Mouse (Mus musculus): ENCODE results near the gene Itpr2. TPM values are rescaled to one million over a fixed set of nuclear protein-coding genes. Genes with fewer than 3 reads are reported as not detected.

Itpr2 gene
- total RNA-seq, 2 experiments from 2014 or later: 11.9 to 17.1 TPM

DNA sequence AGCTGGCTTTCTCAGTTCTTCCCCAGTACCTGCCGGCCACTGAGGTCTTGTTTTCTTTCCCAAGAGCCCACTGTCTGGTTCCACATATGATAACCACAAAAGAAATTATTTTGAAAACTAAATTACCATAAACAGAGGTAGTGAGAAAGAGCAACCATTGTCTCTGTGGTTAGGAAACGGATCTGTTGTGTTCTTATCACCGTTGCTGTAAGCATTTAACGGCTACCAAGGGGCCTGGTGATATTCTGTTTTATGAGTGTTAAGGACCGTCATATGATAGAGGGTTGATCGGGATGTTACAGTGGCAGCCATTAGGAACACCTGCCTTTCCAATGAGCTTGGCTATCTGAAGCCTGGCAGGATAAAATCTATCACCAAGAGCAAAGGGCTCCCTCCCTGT, 390.2 kb downstream of the Itpr2 start:
- DNase-seq (ENCODE audit: low spot score in 2 of 2): no peak
- intact Hi-C loops (cut with DNase I): no loop called here

DNA sequence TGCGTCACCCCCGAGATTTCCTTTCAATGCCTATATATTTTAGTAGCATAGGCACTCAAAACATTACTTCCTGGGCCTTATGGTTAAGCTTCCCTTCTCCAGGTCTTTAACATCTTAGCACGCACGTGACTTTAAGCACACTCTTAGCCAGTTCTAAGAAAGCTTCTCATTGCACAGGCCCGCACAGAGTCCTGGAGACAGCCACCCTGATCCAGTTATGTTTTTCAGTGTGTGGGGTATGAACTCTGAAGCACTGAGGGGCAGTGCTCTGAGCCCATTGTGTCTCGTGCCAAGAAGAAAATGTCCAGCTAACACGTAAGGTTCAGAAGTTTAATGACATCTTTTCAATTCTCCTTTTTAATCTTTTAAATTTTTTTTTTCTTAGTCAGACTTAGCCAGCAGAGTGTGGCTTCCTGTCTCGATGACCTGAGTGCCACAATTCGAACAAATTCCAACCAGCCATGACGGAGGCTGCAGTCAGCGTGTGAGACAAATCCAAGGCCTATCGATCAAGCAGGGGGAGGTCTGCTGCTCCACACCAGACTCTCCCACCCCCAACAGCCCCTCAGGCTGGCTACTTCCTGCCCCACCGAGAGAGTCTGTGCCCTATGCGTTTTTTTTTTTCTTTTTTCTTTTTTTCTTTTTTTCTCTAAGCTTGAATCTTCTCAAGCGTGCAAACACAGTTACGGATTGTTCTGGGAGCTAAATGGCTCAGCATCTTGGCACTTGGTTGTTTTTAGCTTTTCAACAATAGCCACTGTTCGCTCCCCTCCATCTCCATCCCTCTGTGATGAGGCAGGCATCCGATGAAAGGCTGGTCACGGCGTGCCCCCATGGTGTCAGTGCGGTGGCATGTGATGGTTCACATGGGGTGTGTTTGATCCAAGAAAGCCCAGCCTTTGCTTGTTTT, 390.9 kb downstream of the Itpr2 start:
- DNase-seq (ENCODE audit: low spot score in 2 of 2): no peak

DNA sequence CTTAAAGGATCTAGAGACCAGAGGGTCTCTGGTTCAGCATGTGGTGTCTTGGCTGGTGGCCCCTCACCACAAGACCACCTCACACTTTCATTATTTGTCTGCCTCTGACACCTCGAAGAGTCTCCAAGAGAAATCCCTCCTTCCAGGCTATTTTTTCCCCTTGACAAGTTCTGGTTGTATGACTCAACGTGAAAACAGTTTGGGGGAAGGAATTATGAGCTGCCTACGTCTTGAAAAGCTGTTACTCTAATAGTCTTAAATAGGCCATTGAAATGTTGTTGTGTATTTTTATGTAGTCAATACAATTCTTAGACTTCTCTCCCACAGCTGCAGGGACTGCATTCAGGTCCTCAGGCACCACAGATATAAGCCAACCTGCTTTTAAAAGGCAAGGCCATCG, 391.6 kb downstream of the Itpr2 start:
- intact Hi-C loops (cut with DNase I): no loop called here
- DNase-seq (ENCODE audit: low spot score in 2 of 2): no peak

More for the DNA sequence above, 390.9 kb downstream of the Itpr2 start:
- intact Hi-C loops (cut with DNase I): no loop called here

DNA sequence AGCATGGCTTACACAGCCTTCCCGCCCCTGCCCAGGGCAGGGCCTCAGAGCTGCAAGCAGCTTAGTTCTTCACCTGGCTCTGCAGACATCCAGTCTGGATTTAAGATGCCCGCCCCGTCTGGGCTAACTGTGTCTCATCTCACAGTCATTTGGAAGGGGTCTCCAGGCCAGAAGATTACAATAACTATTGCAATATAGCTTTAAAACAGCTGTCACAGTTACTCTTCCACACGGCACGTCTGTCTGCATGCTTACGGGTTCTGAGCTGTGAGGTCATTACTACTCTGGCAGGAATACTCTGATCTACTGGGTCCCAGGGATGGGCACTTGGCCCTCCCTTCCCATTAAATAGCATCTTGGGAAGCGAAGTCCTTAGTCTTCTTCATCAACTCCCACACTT, 393.3 kb downstream of the Itpr2 start:
- intact Hi-C loops (cut with DNase I): no loop called here
- DNase-seq (ENCODE audit: low spot score in 2 of 2): no peak

- DNase-seq (ENCODE audit: low spot score in 2 of 2): no peak
- intact Hi-C loops (cut with DNase I): no loop called here
These were observed 394.7 kb downstream of the Itpr2 start for GRCm38 (mm10) chr6:146107117-146107832.

DNA sequence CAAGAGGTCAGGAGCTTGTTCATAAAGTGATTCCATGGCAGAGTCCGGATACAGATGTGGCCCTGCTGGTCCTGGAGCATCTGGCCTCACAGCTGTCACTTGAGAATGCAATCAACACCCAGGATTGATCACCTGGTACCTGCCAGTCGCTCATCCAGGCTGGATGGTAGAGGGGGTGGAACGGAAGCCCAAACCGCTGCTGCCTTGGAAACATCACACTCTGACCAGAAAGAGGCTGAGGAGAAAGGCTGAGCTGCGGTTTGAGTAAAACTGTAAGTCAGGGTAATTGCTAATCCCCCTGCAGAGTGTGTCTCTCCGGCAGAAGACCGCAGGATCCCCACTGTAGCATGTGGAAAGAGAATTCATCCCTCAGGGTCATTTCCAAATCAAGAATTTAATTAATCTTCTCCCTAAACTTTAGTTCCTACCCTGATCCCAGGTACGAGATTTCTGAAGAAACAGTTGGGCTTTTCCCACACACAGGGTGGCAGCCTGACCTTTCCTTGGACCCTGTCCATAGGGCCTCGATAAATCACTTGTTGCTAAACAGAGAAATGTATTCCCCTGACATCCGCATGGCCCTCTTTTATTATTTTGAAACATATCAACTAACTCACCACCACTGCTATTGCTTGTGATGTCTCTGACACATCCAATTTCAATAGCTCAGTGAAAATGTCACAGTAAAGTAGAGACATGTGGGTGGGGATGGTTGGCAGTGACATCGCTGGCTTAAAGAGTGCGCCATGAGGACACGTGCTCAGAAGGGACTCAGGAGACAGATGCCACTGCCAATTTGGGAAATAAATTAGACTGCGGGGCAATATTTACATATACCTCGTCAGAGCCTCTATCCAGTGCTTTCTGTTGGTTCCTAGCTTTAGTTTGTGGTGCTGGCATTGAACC, 418.7 kb downstream of the Itpr2 start:
- intact Hi-C loops (cut with DNase I): no loop called here
- DNase-seq (ENCODE audit: low spot score in 2 of 2): no peak

DNA sequence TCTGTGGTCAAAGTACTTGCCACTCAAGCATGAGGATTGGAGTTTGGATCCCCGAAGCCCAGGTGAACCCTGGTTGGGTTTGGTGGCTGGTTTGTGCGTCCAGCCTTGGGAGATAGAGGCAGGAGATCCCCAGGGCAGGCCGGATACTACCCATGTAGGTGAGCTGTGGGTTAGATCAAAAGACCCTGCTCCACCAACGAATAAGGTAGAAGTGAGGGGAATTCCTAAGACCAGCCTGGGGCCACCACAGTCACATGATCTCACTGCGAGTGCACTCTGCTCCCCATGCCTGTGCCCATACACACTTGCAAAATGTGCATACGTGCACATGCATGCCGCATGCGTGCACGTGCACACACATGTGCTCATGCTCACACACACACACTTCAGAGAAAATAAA, 419.5 kb downstream of the Itpr2 start:
- intact Hi-C loops (cut with DNase I): no loop called here

GRCm38 (mm10) chr6:146081578-146081977, 420.4 kb downstream of the Itpr2 start:
- intact Hi-C loops (cut with DNase I): no loop called here
- no peak for DNase-seq (ENCODE audit: low spot score in 2 of 2)

More for the DNA sequence above, 419.5 kb downstream of the Itpr2 start:
- no peak for DNase-seq (ENCODE audit: low spot score in 2 of 2)

DNA sequence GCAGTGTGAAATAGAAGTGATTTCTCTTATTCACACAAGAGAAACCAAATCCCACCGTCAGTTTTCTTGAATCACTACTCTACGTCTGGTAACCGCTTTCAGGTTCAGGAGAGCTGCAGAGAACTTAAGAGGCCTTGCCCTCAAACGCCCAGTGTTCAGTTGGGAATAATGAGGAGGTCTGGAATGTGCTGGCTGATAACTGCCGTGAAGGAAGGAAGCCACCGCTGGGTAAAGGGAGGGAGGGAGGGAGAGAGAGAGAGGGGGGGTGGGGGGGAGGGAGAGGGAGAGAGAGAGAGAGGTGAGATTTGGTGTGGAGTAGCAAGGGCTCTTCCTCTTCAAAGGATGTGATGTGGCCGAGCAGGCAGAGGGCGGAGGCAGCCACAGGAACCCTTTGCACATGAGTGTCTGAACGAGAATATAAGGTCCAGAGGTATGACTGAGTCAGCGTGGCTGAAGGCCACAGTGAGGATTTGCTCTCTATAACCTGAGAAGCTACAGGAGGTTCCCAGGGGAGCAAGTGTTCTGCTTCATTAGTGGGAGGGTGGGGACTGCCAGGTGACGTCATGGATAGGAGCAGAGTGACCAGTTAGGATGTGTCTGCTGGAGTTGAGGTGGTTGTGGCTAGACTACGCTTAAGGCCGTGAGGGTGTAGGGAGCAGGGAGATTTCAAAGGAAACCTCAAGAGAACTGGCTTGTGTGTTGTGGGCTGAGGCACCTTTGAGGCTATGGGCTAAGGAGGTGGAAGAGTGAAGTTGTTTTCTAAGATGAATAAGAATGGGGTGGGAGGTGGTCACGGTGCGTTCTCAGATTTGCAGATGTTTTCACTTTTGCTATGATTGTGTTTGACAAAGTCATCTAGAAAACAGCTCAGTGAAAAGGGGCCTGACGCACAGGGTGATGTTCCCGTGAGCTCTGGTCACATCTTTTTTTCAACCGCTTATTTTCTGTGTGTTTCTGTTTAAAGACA, 421.2 kb downstream of the Itpr2 start:
- intact Hi-C loops (cut with DNase I): no loop called here
- no peak for DNase-seq (ENCODE audit: low spot score in 2 of 2)

- intact Hi-C loops (cut with DNase I): no loop called here
- no peak for DNase-seq (ENCODE audit: low spot score in 2 of 2)
These were observed 422.1 kb downstream of the Itpr2 start for GRCm38 (mm10) chr6:146079734-146080443.

- intact Hi-C loops (cut with DNase I): no loop called here
- DNase-seq (ENCODE audit: low spot score in 2 of 2): peak; percentile 52 to 67
These were observed 422.8 kb downstream of the Itpr2 start for GRCm38 (mm10) chr6:146079261-146079660.

DNA sequence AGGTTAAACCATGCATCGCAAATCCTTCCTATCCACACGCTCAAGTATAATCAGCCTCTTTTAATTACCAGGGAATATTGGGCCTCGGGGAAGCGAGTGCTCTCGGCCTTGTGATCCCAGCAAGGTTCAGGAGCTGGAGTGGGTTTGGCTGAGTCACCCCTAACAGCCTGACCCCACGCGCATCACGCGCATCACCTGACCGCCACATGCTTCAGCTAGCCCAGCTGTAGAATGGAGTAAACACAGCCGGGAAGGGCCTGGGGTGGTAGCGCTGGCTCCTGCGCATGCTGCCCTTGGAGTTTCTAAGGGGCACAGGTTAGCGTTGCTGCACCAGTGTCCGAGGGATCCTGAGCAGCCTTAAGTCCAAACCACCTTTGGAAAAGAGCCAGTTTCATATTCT, 423.9 kb downstream of the Itpr2 start:
- no peak for DNase-seq (ENCODE audit: low spot score in 2 of 2)
- intact Hi-C loops (cut with DNase I): no loop called here

DNA sequence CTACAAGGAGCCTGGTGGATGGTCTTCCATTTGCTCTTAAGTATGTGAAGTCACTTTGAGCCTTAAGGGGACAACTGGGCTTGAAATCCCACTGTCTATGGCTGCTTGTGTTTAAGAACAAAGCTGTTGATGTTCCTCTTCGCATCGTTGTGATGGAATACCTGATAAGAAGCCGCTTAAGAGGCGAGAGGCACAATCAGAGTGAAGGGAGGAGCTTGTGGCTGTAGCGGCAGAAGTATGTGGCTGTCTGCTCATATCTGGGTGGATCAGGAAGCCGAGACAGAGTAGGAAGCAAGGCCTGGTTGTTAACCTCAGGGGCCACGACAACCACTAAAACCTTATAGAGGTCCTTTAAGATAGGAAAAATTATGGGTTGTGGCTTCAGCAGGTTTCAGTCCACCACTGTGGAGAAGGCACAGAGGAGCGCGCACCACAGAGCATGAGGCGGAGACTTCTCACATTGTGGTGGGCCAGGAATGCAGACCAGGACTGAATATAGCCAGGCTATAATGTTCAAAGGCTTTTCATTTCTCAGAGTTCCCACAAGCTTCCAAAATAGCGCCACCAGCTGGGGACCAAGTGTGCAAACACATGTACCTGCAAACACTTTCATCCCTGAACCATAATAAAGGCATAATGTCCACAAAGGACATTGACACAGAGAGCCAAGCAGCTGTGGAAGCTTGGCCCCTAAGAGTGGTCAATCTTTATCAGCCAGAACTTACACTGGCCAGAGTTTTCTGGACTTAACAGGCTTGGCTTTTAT, 424.7 kb downstream of the Itpr2 start:
- intact Hi-C loops (cut with DNase I): no loop called here
- DNase-seq (ENCODE audit: low spot score in 2 of 2): no peak

DNA sequence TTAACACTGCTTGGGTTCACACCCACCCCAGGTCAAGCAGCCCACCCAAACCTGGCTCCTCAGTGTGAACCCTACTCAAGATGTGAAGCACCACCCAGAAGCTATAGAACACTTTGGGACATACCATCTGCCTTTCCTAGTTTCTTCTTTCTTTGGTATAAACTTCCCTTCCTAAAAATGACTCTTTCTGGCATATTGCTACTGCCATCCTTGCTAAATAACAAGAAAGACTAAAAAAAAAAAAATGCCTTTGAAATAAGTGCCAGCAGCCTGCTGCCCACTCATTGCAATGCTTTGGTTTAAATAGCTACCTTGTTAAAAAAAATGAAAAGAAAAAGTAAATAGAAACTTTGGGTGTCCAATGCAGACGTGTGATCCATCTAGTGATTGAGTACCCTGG, 429.2 kb downstream of the Itpr2 start:
- DNase-seq (ENCODE audit: low spot score in 2 of 2): no peak
- intact Hi-C loops (cut with DNase I): no loop called here

DNA sequence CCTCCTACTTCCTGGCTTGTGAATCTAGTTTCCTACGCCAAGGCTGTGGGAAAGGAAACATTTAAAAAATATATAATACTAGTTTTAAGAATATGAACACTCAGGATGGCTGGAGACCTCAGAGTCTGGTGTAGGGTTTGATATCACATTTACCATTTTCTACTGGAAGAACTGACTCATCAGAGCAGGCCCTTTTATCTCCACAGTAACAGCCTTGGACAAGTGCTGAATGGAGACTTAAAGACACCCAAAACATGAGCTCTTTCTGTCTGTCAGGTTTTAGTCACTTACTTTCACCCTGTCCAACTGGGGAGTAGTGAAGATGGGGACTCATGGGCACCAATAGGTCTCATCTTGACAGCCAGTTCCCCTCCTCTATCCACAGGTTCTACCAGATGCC, 430.1 kb downstream of the Itpr2 start:
- DNase-seq (ENCODE audit: low spot score in 2 of 2): no peak
- intact Hi-C loops (cut with DNase I): no loop called here

Data from left cerebral cortex, postnatal 36 days (tissue).